22 mouse cellular contexts compared by ENCODE assay signal in the genomic region with DNA sequence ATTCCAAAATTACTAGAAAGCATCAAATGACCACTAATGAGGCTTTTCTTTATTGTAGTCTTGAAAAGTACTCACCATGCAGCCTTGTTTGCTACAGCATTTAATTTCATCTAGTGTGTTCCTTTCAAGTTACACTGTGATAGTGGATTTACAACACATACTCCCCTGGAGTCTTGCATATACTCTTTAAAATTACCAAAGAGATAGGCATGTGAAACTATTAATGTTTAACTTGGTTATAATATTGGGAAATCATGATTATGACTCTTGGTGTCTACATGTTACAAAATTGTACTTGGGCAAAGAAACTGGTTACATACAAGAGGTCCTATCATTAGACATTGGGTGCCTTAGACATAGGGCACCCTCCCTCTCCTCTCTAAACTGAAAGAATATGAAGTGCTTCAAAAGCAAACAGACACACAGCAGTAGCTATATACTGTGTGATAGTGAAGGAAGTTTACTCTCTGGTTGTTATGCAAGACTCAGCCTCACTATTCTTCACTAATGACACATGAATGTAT.
DNase-seq lines count a peak whose midpoint lies in the region; ATAC-seq and TF ChIP-seq lines count a peak whose summit lies in the region.
"Had no signal": no experiment of that assay in that cellular context is flagged by ENCODE, and none has a peak within 500 bp of the region (broad histone marks: within the 10 kb centered on the region; RNA-seq: fewer than 3 reads in every experiment).

No protein-coding gene starts in this region.

- TF ChIP-seq POLR2A in liver, adult 2 months (IDR thresholded peaks at IDR 0.05; ENCODE audit: extremely low read depth, insufficient read depth, low read length): no peak

- no peaks in the 10 kb centered on the region for H3K27me3 ChIP-seq in liver, adult 2 months (ENCODE audit: control insufficient read depth, insufficient read depth, low read length)
- H3K27me3 ChIP-seq in liver, embryonic 12.5 days (replicated peaks): no peaks in the 10 kb centered on the region
- no peaks in the 10 kb centered on the region for H3K27me3 ChIP-seq in intestine, embryonic 15.5 days (replicated peaks)
- H3K27me3 ChIP-seq in intestine, embryonic 16.5 days (replicated peaks; ENCODE audit: control insufficient read depth, insufficient read depth, low read length): no peaks in the 10 kb centered on the region
- H3K27me3 ChIP-seq in intestine, postnatal 0 days (replicated peaks; ENCODE audit: control insufficient read depth, insufficient read depth, low read length): no peaks in the 10 kb centered on the region
- H3K27me3 ChIP-seq in neural tube, embryonic 15.5 days (replicated peaks): no peaks in the 10 kb centered on the region
- H3K27me3 ChIP-seq: CH12.LX, Patski had no signal

- ATAC-seq in liver, embryonic 12.5 days: no peak
- peak; percentile 75 for ATAC-seq in intestine, embryonic 15.5 days
- ATAC-seq in intestine, embryonic 16.5 days: peak; percentile 93
- peak; percentile 45 for ATAC-seq in intestine, postnatal 0 days
- ATAC-seq in neural tube, embryonic 15.5 days (ENCODE audit: low FRiP score): no peak
- ATAC-seq: activated CD4-positive, CD25-positive, alpha-beta regulatory T cell, adult 4 months; CD4-positive, CD25-positive, alpha-beta regulatory T cell, adult 4 months; Patski had no signal

- no peaks in the 10 kb centered on the region for H3K4me1 ChIP-seq in liver, adult 2 months (ENCODE audit: control insufficient read depth, insufficient read depth, low read length)
- H3K4me1 ChIP-seq in liver, embryonic 12.5 days: no peaks in the 10 kb centered on the region
- H3K4me1 ChIP-seq in intestine, embryonic 15.5 days (replicated peaks): no peaks in the 10 kb centered on the region
- H3K4me1 ChIP-seq in intestine, embryonic 16.5 days (ENCODE audit: control insufficient read depth, insufficient read depth, low read length): no peaks in the 10 kb centered on the region
- H3K4me1 ChIP-seq in intestine, postnatal 0 days (replicated peaks; ENCODE audit: control insufficient read depth, insufficient read depth, low read length): no peaks in the 10 kb centered on the region
- no peaks in the 10 kb centered on the region for H3K4me1 ChIP-seq in neural tube, embryonic 15.5 days

- H3K9ac ChIP-seq in liver, adult 2 months (ENCODE audit: low read depth, low read length): no peak overlapping the region
- H3K9ac ChIP-seq in liver, embryonic 12.5 days: no peak overlapping the region
- no peak overlapping the region for H3K9ac ChIP-seq in intestine, embryonic 15.5 days
- no peak overlapping the region for H3K9ac ChIP-seq in intestine, embryonic 16.5 days (ENCODE audit: low read depth, low read length)
- H3K9ac ChIP-seq in intestine, postnatal 0 days (ENCODE audit: low read depth, low read length): no peak overlapping the region
- no peak overlapping the region for H3K9ac ChIP-seq in neural tube, embryonic 15.5 days (replicated peaks)

- no peaks in the 10 kb centered on the region for H3K36me3 ChIP-seq in liver, adult 2 months (ENCODE audit: control insufficient read depth, insufficient read depth, low read length)
- H3K36me3 ChIP-seq in liver, embryonic 12.5 days: no peaks in the 10 kb centered on the region
- no peaks in the 10 kb centered on the region for H3K36me3 ChIP-seq in intestine, embryonic 15.5 days
- no peaks in the 10 kb centered on the region for H3K36me3 ChIP-seq in intestine, embryonic 16.5 days (ENCODE audit: control insufficient read depth, insufficient read depth, low read length)
- H3K36me3 ChIP-seq in intestine, postnatal 0 days (ENCODE audit: control insufficient read depth, insufficient read depth): no peaks in the 10 kb centered on the region
- no peaks in the 10 kb centered on the region for H3K36me3 ChIP-seq in neural tube, embryonic 15.5 days
- H3K36me3 ChIP-seq: G1E had no signal

- H3K4me3 ChIP-seq in liver, adult 2 months (ENCODE audit: insufficient read depth, low read depth, low read length): no peak overlapping the region
- no peak overlapping the region for H3K4me3 ChIP-seq in liver, embryonic 12.5 days
- H3K4me3 ChIP-seq in intestine, embryonic 15.5 days (replicated peaks): no peak overlapping the region
- no peak overlapping the region for H3K4me3 ChIP-seq in intestine, embryonic 16.5 days (ENCODE audit: low read length)
- no peak overlapping the region for H3K4me3 ChIP-seq in intestine, postnatal 0 days (ENCODE audit: low read depth, low read length)
- no peak overlapping the region for H3K4me3 ChIP-seq in neural tube, embryonic 15.5 days (replicated peaks)

- no peak overlapping the region for H3K4me2 ChIP-seq in liver, embryonic 12.5 days
- no peak overlapping the region for H3K4me2 ChIP-seq in intestine, embryonic 15.5 days (replicated peaks)
- H3K4me2 ChIP-seq in intestine, embryonic 16.5 days (ENCODE audit: low read depth, low read length): no peak overlapping the region
- H3K4me2 ChIP-seq in intestine, postnatal 0 days (replicated peaks; ENCODE audit: low read depth): no peak overlapping the region
- no peak overlapping the region for H3K4me2 ChIP-seq in neural tube, embryonic 15.5 days

- no peak for TF ChIP-seq CTCF in liver, adult 2 months (IDR thresholded peaks at IDR 0.05; ENCODE audit: low read depth, low read length)
- no peak for TF ChIP-seq CTCF in intestine, postnatal 0 days (IDR thresholded peaks at IDR 0.05; ENCODE audit: low read depth)

- H3K79me2 ChIP-seq in liver, adult 2 months (ENCODE audit: control insufficient read depth, insufficient read depth, low read length): no peaks in the 10 kb centered on the region

- H3K27ac ChIP-seq in liver, adult 2 months (replicated peaks; ENCODE audit: insufficient read depth, low read depth, low read length): no peak overlapping the region
- H3K27ac ChIP-seq in liver, embryonic 12.5 days: no peak overlapping the region
- no peak overlapping the region for H3K27ac ChIP-seq in intestine, embryonic 15.5 days
- no peak overlapping the region; the same call in 1 of the 2 replicates for H3K27ac ChIP-seq in intestine, embryonic 16.5 days (ENCODE audit: low read length)
- H3K27ac ChIP-seq in intestine, postnatal 0 days (ENCODE audit: low read depth, low read length): no peak overlapping the region
- H3K27ac ChIP-seq in neural tube, embryonic 15.5 days (replicated peaks): no peak overlapping the region

- H3K9me3 ChIP-seq in liver, embryonic 12.5 days (replicated peaks): no peaks in the 10 kb centered on the region
- H3K9me3 ChIP-seq in intestine, embryonic 15.5 days: no peaks in the 10 kb centered on the region
- H3K9me3 ChIP-seq in intestine, embryonic 16.5 days (ENCODE audit: control insufficient read depth, low read length): no peaks in the 10 kb centered on the region
- H3K9me3 ChIP-seq in intestine, postnatal 0 days (ENCODE audit: control insufficient read depth): no peaks in the 10 kb centered on the region
- no peaks in the 10 kb centered on the region for H3K9me3 ChIP-seq in neural tube, embryonic 15.5 days (replicated peaks)
- H3K9me3 ChIP-seq: G1E had no signal

- peak; percentile 67 for DNase-seq in liver, adult 2 months (ENCODE audit: extremely low read depth, low read depth, low spot score)
- no peak for DNase-seq in kidney, adult 8-10 months
- no peak for DNase-seq in kidney, postnatal 25 days
- DNase-seq: adrenal gland, adult 2 months; adrenal gland, adult 8-10 months; adrenal gland, postnatal 10 days; adrenal gland, postnatal 14 days; adrenal gland, postnatal 25 days; adrenal gland, postnatal 36 days; B cell, adult 2 months; cerebellum, adult 11 months; cerebellum, adult 11-12 months had no signal

Comparison
In these comparisons a context has a peak if more than half of its experiments do, and no peak if none do; other contexts are left out.
1. ATAC-seq: peak in intestine, embryonic 15.5 days (single experiment), intestine, embryonic 16.5 days (single experiment) and intestine, postnatal 0 days (single experiment); none in liver, embryonic 12.5 days (single experiment) and neural tube, embryonic 15.5 days (single experiment).